In the genomic region with DNA sequence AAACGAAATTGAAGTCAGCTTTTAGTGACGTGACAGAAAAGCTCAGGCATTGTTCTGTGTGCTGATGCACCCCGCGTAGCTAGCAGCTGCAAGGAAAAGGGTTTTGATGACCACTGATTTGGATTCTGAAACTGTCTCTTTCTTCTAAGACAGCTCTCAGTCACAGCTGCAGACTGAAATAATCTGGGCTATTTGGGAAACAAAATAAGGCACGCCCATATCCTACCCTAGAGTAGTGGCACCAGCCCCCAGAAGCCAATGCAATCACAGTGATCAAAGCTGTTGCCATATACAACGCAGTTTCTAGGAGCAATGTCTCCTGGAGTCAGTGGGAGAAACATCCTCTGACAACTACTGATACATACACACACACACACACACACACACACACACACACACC, we compare ENCODE assay signal across 22 mouse cellular contexts.
"Had no signal": no experiment of that assay in that cellular context is flagged by ENCODE, and none has a peak within 500 bp of the region (broad histone marks: within the 10 kb centered on the region; RNA-seq: fewer than 3 reads in every experiment).

No protein-coding gene starts in this region.

- H3K27ac ChIP-seq: kidney, embryonic 15.5 days; left cerebral cortex, adult 2 months; limb, embryonic 12.5 days; limb, embryonic 15.5 days; liver, embryonic 14.5 days; midbrain, embryonic 10.5 days; midbrain, embryonic 13.5 days; stomach, postnatal 0 days had no signal

- ATAC-seq: liver, postnatal 0 days; lung, postnatal 0 days; midbrain, embryonic 13.5 days; midbrain, embryonic 16.5 days had no signal

- H3K4me2 ChIP-seq: kidney, embryonic 15.5 days; limb, embryonic 12.5 days; limb, embryonic 15.5 days; liver, embryonic 11.5 days; lung, embryonic 14.5 days; midbrain, embryonic 13.5 days had no signal

- H3K9me3 ChIP-seq: kidney, embryonic 15.5 days; limb, embryonic 12.5 days; limb, embryonic 15.5 days; midbrain, embryonic 10.5 days; midbrain, embryonic 13.5 days had no signal

- H3K36me3 ChIP-seq: kidney, embryonic 15.5 days; limb, embryonic 12.5 days; limb, embryonic 15.5 days; midbrain, embryonic 10.5 days; midbrain, embryonic 13.5 days had no signal

- DNase-seq: kidney, postnatal 10 days; kidney, postnatal 36 days; layer of hippocampus, postnatal 36 days; liver, postnatal 0 days; lung, embryonic 14.5 days; lung, postnatal 36 days; right cerebral cortex, adult 18-20 months; right cerebral cortex, postnatal 14 days; right cerebral cortex, postnatal 4 days; thymus, postnatal 25 days had no signal

- H3K9ac ChIP-seq: kidney, embryonic 15.5 days; limb, embryonic 12.5 days; limb, embryonic 15.5 days; liver, embryonic 14.5 days; liver, postnatal 0 days; lung, embryonic 14.5 days; midbrain, embryonic 13.5 days had no signal

- H3K4me1 ChIP-seq: megakaryocyte, embryonic 14.5 days; midbrain, embryonic 10.5 days; midbrain, embryonic 13.5 days had no signal

- H3K4me3 ChIP-seq: kidney, embryonic 15.5 days; left cerebral cortex, adult 2 months; limb, embryonic 12.5 days; limb, embryonic 15.5 days; megakaryocyte, embryonic 14.5 days; midbrain, embryonic 10.5 days; midbrain, embryonic 13.5 days had no signal

- H3K27me3 ChIP-seq: kidney, embryonic 15.5 days; limb, embryonic 12.5 days; limb, embryonic 15.5 days; megakaryocyte, embryonic 14.5 days; midbrain, embryonic 13.5 days had no signal
